Mouse (Mus musculus): ENCODE data around the gene Unc93b1.

- TF ChIP-seq CTCF (IDR thresholded peaks at IDR 0.05; ENCODE audit: control insufficient read depth, insufficient read depth, insufficient replicate concordance, low read depth, low read length) = no peak
- no peak for TF ChIP-seq POLR2A (IDR thresholded peaks at IDR 0.05; ENCODE audit: control insufficient read depth, low read depth, low read length)
These were observed 16.5 kb downstream of the Unc93b1 start for GRCm38 (mm10) chr19:3951461-3951860.

Data from testis, adult 2 months (tissue).